In genomic region chr5:139480406-139480805, GRCm38 (mm10) we compare ENCODE assay signal across 19 mouse cellular contexts. TPM values are rescaled to one million over a fixed set of nuclear protein-coding genes. Genes with fewer than 3 reads are reported as not detected.
DNase-seq lines count a peak whose midpoint lies in the region; ATAC-seq and TF ChIP-seq lines count a peak whose summit lies in the region.
"Had no signal": no experiment of that assay in that cellular context is flagged by ENCODE, and none has a peak within 500 bp of the region (broad histone marks: within the 10 kb centered on the region; RNA-seq: fewer than 3 reads in every experiment).

No protein-coding gene starts in this region.

- no peak overlapping the region for H3K27ac ChIP-seq in liver, adult 2 months (replicated peaks; ENCODE audit: insufficient read depth, low read depth, low read length)
- no peak overlapping the region for H3K27ac ChIP-seq in liver, embryonic 12.5 days
- H3K27ac ChIP-seq: embryonic facial prominence, embryonic 10.5 days; heart, embryonic 13.5 days; hindbrain, embryonic 15.5 days had no signal

- peaks cover 3% of the 10 kb centered on the region; the same call in 1 of the 2 replicates for H3K79me2 ChIP-seq in liver, adult 2 months (ENCODE audit: control insufficient read depth, insufficient read depth, low read length)

- peaks cover 12% of the 10 kb centered on the region for H3K36me3 ChIP-seq in liver, adult 2 months (ENCODE audit: control insufficient read depth, insufficient read depth, low read length)
- H3K36me3 ChIP-seq in liver, embryonic 12.5 days: peaks cover 73% of the 10 kb centered on the region

- peak; percentile 68 for DNase-seq in liver, adult 2 months (ENCODE audit: extremely low read depth, low read depth, low spot score)
- DNase-seq in ES-CJ7 (ENCODE audit: low read depth, low spot score) (peak; percentile 82), R1 (ENCODE audit: low read depth, low spot score) (peak; percentile 94)
- DNase-seq in yolk sac, embryonic 10.5 days (ENCODE audit: low spot score): peak; percentile 12
- no peak for DNase-seq in right cerebral cortex, adult 18-20 months
- no peak for DNase-seq in gastrocnemius, adult 18-20 months (ENCODE audit: low spot score)
- DNase-seq: adrenal gland, postnatal 10 days; cerebellum, adult 18-20 months; cerebellum, adult 9-11 months; cerebellum, postnatal 36 days; gastrocnemius, postnatal 36 days; heart, adult 11 months; heart, postnatal 36 days had no signal

- ATAC-seq in liver, embryonic 12.5 days: no peak
- ATAC-seq: forebrain, embryonic 14.5 days; Patski had no signal

- no peak for TF ChIP-seq CTCF in liver, adult 2 months (IDR thresholded peaks at IDR 0.05; ENCODE audit: low read depth, low read length)

- peaks cover 6% of the 10 kb centered on the region; the same call in 1 of the 2 replicates for H3K4me1 ChIP-seq in liver, adult 2 months (ENCODE audit: control insufficient read depth, insufficient read depth, low read length)
- peaks cover 19% of the 10 kb centered on the region for H3K4me1 ChIP-seq in liver, embryonic 12.5 days

- 73% methylated on average over 10 of the region's 10 CpGs for WGBS in liver, adult 2 months
- WGBS in liver, embryonic 12.5 days (ENCODE audit: insufficient replicate concordance): 81% methylated on average over 10 of the region's 10 CpGs

- no peaks in the 10 kb centered on the region for H3K9me3 ChIP-seq in liver, embryonic 12.5 days (replicated peaks)
- H3K9me3 ChIP-seq: embryonic facial prominence, embryonic 10.5 days; heart, embryonic 13.5 days; hindbrain, embryonic 15.5 days had no signal

- H3K4me2 ChIP-seq in liver, embryonic 12.5 days: no peak overlapping the region
- H3K4me2 ChIP-seq: heart, embryonic 13.5 days; hindbrain, embryonic 15.5 days had no signal

- no peak for TF ChIP-seq POLR2A in liver, adult 2 months (IDR thresholded peaks at IDR 0.05; ENCODE audit: extremely low read depth, insufficient read depth, low read length)

- no peak overlapping the region for H3K4me3 ChIP-seq in liver, adult 2 months (ENCODE audit: insufficient read depth, low read depth, low read length)
- H3K4me3 ChIP-seq in liver, embryonic 12.5 days: no peak overlapping the region
- H3K4me3 ChIP-seq: embryonic facial prominence, embryonic 10.5 days; heart, embryonic 13.5 days; hindbrain, embryonic 15.5 days had no signal

- H3K27me3 ChIP-seq in liver, adult 2 months (ENCODE audit: control insufficient read depth, insufficient read depth, low read length): no peaks in the 10 kb centered on the region
- H3K27me3 ChIP-seq in liver, embryonic 12.5 days (replicated peaks): no peaks in the 10 kb centered on the region
- H3K27me3 ChIP-seq: heart, embryonic 13.5 days; hindbrain, embryonic 15.5 days; Patski had no signal

- H3K9ac ChIP-seq in liver, adult 2 months (ENCODE audit: low read depth, low read length): no peak overlapping the region
- no peak overlapping the region for H3K9ac ChIP-seq in liver, embryonic 12.5 days
- H3K9ac ChIP-seq: heart, embryonic 13.5 days; hindbrain, embryonic 15.5 days had no signal

RNA-seq across cellular contexts. Expression of gene Zfand2a, which starts 3.9 kb away (rescaled TPM):
- total RNA-seq in liver, adult 2 months (2014; rRNA removed): 3.9 and 5.2 TPM in 2 replicates
- 6.4 and 6.5 TPM in 2 replicates for polyA plus RNA-seq in liver, adult 2 months (2012; rRNA removed)
- 3.4 and 3.7 TPM in 2 replicates for polyA plus RNA-seq in liver, embryonic 12.5 days (2016; fragmentation: Nextera tagmentation; extraction: Ambion mirVana)
- total RNA-seq in gastrocnemius, adult 18-20 months (2021): 10 to 100 TPM in 1 of 2 experiments, 1 to 10 TPM in 1; 7.6 to 12.0 TPM

RNA-seq across cellular contexts. Expression of gene 3110082I17Rik, which starts 20.1 kb away (rescaled TPM):
- total RNA-seq in liver, adult 2 months (2014; rRNA removed): 1.6 and 2.6 TPM in 2 replicates
- 2.2 and 7.4 TPM in 2 replicates for polyA plus RNA-seq in liver, adult 2 months (2012; rRNA removed)
- 30.6 and 33.5 TPM in 2 replicates for polyA plus RNA-seq in liver, embryonic 12.5 days (2016; fragmentation: Nextera tagmentation; extraction: Ambion mirVana)
- total RNA-seq in gastrocnemius, adult 18-20 months (2021): 10 to 100 TPM in 1 of 2 experiments, 1 to 10 TPM in 1; 9.6 to 10.4 TPM

RNA-seq across cellular contexts. Expression of gene Gper1, which starts 57.5 kb away (rescaled TPM):
- total RNA-seq in liver, adult 2 months (2014; rRNA removed): 0.07 TPM in 1 of 2 replicates, not detected in the other
- polyA plus RNA-seq in liver, adult 2 months (2012; rRNA removed): 0.02 and 0.05 TPM in 2 replicates
- 0.39 and 0.51 TPM in 2 replicates for polyA plus RNA-seq in liver, embryonic 12.5 days (2016; fragmentation: Nextera tagmentation; extraction: Ambion mirVana)
- total RNA-seq in gastrocnemius, adult 18-20 months (2021): under 1 TPM; 0.59 to 0.82 TPM

Comparison
In these comparisons a context has a peak if more than half of its experiments do, and no peak if none do; other contexts are left out.
1. DNase-seq: peak in liver, adult 2 months (single experiment), ES-CJ7 (single experiment), R1 (single experiment) and yolk sac, embryonic 10.5 days (single experiment); none in right cerebral cortex, adult 18-20 months (single experiment) and gastrocnemius, adult 18-20 months (single experiment).